Mouse (Mus musculus): Measurements from ENCODE around the gene Acyp1.

Acyp1 gene

GRCm38 (mm10) chr12:85287809-85288485, at the start of gene Acyp1:
Gene Acyp1, minus strand, starts transcription at chr12:85288438.
- no peak for DNase-seq

- DNase-seq = no peak
Measured at GRCm38 (mm10) chr12:85337567-85338311, 49.5 kb upstream of the Acyp1 start.

DNA sequence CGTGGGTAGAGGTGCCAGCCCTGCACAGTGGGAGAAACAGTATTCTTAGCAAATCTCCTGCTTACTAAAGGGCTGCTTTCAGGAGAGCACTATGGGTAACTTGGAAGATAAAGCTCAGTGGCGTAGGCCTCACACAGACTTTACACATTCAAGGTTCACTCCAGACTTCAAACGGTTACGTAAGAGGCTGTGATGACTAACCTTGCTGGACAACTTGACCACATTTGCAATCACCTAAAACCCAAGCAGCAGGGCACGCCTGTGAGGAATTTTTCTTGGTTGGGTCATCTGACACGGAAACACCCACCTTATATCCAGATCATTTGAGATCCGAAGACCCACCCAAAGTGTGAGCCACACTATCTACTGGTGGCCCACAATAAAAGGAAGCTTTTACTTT, 41.9 kb upstream of the Acyp1 start:
- DNase-seq = no peak

GRCm38 (mm10) chr12:85308651-85309050, 20.4 kb upstream of the Acyp1 start:
- DNase-seq = no peak

- peak; percentile 86 to 87 for DNase-seq
Measured at GRCm38 (mm10) chr12:85305247-85305892, 17.1 kb upstream of the Acyp1 start.

DNA sequence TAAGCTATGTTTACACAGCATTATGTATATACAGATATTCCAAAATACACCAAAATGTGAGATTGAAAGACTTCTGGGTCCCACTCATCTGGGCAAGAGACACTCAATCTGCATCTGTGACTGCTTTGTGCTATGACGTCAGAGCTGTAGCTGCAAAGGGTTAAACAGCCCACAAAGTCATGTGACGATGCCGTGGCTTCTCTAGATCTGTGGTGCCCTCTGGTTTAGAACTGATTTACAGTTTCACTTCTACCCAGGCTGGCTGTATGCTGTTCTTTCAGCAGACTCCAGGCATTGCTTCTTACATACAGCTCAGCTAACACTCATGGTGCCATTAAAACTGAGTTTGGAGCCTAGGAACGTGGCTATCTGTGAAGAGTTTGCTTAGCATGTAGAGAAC, 16.5 kb upstream of the Acyp1 start:
- DNase-seq = peak; percentile 76 to 81

DNA sequence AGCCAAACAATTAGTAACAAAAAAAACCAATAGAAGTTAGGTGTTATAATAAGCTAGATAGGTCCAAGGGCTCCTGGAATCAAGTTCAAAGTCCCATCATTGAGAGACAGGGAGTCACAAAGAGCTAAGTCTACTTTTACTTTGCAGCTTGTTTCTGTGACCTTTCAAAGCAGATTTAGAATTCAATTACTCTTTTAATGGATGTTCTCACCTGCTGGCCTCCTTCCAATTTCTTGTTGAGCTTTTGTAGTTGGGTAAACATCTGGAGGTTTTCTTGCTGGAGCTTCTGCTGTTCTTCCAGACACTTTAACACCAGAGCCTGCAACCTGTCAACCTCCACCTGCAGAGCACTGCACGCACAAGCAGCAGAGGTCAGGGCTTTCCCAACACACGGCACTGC, 15.0 kb upstream of the Acyp1 start:
- no peak for DNase-seq

GRCm38 (mm10) chr12:85298835-85299180, 10.6 kb upstream of the Acyp1 start:
- no peak for DNase-seq

DNA sequence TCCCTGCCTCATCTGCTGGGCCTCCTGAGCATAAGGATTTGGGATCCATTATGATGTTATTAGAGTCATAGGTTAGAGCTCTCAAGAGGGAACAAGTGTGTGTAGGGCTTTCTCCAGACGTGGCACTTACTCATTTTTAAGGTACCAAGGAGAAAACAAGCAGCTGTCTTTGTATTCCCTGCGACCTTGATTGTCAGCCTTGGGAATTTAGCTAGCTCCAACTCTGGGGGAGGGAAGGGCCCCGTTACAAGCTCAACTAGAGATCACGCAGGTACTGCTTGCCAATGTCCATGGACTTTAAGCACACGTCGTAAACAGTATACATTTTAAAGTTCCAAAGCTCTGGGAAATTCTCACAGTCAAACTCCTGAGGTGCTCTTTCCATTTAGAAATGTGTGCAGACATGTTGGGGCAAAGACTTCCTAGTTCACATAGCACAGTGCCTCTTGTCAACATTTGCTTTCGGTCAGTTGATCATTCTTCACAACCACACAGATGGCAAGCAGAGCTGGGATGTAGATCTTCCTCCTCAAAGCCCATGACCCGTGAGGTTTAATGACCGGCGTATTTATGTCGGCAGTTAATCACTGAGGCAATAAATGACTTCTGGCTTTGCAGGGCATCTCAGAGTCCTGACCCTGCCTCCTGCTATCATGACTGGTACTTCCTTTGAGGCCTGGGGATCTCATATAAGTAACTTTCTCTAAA, 10.0 kb upstream of the Acyp1 start:
- no peak for DNase-seq

DNA sequence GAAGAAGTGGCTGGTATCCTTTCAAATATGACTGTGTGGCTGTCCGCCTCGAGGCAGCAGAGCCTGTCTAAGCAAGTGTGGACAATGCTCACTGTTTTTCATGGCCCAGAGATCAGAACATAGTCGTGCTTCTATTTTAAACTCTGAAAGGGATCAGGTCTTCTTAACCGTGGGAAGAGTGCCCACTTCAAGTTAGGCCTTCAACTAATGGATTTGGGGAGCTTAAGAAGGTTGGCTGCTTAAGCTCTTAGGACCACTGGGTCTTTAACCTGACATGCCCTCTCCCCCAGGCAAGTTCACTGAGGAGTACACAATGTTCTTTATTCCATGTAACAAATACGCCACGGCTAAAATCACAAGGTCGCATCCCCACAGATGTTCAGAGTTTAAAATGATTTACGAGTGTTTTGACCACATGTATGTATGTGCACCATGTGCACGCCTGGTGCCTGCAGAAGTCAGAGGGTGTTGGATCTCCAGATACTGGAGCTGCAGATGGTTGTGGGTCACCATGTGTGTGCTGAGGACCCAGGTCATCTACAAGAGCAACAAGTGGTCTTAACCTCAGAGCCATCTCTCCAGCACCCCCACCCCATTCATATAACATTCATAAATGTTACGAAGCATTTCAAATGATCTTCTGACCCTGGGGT, 9.2 kb upstream of the Acyp1 start:
- no peak for DNase-seq

DNA sequence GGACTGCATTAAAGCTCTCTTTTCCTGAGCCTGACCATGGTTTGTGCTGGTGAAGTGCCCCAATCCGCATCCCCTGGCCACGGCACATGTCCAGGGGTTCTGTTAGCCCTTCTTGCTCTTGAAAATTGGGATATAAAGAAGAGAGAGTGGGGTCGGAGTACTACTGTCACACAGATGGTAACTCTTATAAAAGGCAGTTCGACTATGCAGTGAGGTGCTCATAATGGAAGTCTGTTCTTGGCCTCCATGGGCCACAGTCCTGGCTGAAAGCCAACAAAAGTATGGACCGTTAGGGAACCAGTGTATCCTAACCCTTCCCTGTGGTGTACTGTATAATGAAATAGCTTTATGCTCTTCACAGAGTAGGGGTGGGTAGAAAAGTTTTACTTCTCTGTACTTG, 8.7 kb upstream of the Acyp1 start:
- DNase-seq = no peak

DNA sequence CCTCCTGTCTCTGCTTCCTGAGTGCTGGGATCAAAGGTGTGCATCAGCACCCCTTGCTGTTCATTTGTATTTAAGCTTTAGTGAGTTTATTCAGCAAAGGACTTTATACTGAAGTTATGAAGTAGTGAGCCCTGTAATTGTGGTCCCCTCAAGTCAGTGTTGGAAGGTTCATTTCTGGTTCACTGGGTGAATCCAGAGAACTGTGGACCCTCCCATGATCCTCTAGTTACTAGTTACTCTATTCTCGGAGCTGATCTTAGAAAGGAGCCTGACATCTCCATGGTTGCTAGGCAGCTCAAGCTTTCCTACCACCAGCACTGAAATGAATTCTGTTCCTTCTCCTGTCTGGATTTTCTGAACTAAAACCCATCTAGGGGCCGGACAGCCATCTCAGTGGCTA, 7.3 kb upstream of the Acyp1 start:
- no peak for DNase-seq

GRCm38 (mm10) chr12:85292906-85293305, 4.7 kb upstream of the Acyp1 start:
- no peak for DNase-seq

DNA sequence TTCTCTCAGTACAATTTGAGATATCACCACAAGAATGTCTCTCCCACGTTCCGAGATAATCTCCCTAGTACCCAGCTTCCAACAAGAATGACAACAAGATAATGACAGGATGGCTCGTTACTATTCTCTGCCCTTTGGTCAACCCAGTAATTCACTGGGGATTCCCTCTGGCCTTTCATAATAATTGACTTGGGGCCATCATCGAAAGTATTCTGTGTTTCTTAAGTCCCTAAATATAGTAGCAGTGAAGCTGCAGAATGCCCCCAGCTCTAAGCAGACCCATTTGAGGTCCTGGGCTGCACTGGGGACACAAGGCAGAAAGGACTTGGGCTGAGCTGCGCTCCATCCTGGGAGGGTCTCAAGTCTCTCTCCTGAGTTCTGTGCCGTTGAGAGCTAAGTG, 4.0 kb upstream of the Acyp1 start:
- DNase-seq = no peak

- no peak for DNase-seq
Measured at GRCm38 (mm10) chr12:85291541-85291940, 3.3 kb upstream of the Acyp1 start.

DNA sequence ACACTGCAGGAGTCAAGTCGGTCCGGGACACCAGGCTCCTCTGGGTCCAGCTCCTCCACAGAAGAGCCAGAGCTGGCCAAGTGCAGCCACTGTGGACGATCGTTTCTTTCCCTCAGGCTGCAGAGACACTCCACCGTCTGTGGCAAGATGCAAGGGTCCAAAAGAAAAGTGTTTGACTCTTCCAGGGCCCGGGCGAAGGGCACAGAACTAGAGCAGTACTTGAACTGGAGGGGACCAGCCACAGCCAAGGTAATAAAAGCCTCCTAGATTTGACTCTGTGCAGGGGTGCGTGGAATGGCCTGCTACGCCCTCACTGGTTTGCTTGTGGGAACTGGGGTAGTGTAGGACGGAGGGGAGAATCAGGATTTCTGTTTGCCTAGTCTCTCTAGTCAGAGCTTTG, 2.4 kb upstream of the Acyp1 start:
- no peak for DNase-seq

GRCm38 (mm10) chr12:85289157-85290000, 1.1 kb upstream of the Acyp1 start:
- no peak for DNase-seq

DNA sequence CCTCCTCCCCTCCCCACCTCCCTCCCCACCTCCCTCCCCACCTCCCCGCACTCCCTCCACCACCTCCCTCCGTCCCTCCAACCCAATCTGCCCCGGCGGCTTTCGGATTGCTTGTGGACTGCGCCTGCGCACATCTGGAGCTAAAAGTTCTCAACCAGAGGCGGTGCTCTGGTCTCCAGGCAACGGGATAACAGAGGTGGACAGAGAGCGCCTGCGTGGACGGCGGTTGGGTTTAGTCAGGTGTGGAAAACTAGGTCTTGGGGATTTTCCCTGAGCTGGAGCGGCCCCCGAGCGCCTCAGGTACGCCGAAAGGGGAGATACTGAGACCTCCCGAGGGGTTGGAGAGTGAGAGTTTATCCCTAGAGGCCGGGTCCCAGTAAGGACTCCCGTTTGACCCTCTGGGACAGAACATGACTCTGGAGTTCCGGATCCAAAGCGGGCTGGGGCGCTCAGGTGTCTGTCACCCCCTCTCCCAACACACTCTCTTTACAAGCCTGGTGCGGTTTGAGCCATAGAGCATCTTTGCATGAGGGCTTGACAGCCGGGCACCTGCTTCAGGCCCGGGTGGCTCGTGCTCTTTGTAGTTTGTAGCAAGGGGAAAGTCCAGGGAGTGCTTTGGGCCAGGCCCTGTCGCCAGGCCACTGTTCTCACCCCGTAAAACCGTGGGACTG, 383 bp upstream of the Acyp1 start, which contains the start of gene Zc2hc1c:
Gene Zc2hc1c (plus strand): TSS at position 106 of the 671 bp plus-strand sequence.
- DNase-seq = peak; percentile 85 to 88

DNA sequence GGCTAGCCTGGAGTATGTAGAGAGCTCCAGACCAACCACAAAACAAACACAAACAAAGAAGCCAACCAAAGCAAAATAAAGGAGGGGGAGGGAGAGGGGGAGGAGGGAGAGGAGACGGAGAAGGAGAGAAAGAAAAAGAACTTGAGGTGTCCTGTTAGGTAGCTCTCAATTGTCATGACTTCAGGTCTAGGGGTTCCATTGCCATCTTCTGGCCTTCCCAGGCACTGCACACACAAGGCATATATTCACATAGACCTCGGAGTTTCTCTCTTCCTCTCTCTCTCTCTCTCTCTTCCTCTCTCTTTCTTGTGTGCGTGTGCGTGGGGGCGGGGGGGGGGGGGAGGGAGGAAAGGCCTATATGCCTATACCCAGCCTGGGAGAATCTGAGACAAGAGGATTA, 1.3 kb downstream of the Acyp1 start:
- DNase-seq = peak; percentile 36 to 57

- no peak for DNase-seq
Measured at GRCm38 (mm10) chr12:85284996-85285395, 3.2 kb downstream of the Acyp1 start.

DNA sequence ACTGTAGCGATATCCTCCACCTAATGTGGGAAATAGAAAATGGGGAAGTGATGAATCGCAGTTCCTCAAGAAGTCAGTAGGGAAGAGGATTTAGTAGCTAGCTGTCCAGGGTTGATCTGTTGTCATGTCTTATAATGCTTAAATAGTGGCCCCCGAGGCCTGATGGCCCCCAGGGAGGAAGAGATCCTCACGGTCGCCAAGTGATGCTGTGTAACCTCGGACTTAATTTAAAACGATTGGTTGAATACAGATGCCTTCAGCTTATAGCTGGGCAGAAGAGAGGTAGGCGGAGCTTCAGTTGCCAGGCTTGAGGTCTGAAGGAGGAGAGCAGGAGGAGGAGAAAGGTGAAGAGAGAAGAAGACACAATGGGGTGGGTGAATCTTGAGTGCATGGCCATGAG, 3.9 kb downstream of the Acyp1 start:
- no peak for DNase-seq

Data from B cell, adult 2 months (primary cell).